Mouse (Mus musculus) embryonic facial prominence, embryonic 13.5 days (tissue): Measurements from ENCODE around the gene Olfr45. TPM values are rescaled to one million over a fixed set of nuclear protein-coding genes. Genes with fewer than 3 reads are reported as not detected.
"Not testable (repeated sequence)": the region's sequence is repeated elsewhere in the genome, so short reads cannot be mapped to it uniquely, and the experiment has no call there.

ENCODE experiments used
- ATAC-seq: fragments of 200-750 bp; cut with Nextera tagmentation; 2 replicates; pipeline ENCODE4 v1.8.0; 2017; ENCODE audit warnings: low read depth; ENCODE audit not compliant: insufficient number of reproducible peaks, insufficient read depth, low FRiP score, low TSS enrichment
- H3K27ac ChIP-seq: fragments of 300-500 bp; sonication (generic); 2 replicates; pipeline ENCODE4 v1.5.1; 2015; ENCODE audit warnings: moderate library complexity, mild to moderate bottlenecking, inconsistent platforms
- H3K27me3 ChIP-seq: fragments of 300-500 bp; sonication (generic); 2 replicates; pipeline ENCODE4 v1.6.1; 2015; ENCODE audit warnings: mild to moderate bottlenecking, inconsistent platforms
- H3K36me3 ChIP-seq: fragments of 300-500 bp; sonication (generic); 2 replicates; pipeline ENCODE4 v1.6.1; 2015; ENCODE audit warnings: mild to moderate bottlenecking, inconsistent platforms
- H3K4me1 ChIP-seq: fragments of 300-500 bp; sonication (generic); 2 replicates; pipeline ENCODE4 v1.6.1; 2015; ENCODE audit warnings: inconsistent platforms
- H3K4me2 ChIP-seq: fragments of 300-500 bp; sonication (generic); 2 replicates; pipeline ENCODE4 v1.6.1; 2015; ENCODE audit warnings: moderate library complexity, mild to moderate bottlenecking, inconsistent platforms
- H3K4me3 ChIP-seq: fragments of 300-500 bp; sonication (generic); 2 replicates; pipeline ENCODE4 v1.5.1; 2015; ENCODE audit warnings: mild to moderate bottlenecking, inconsistent platforms
- H3K9ac ChIP-seq: fragments of 300-500 bp; sonication (generic); 2 replicates; pipeline ENCODE4 v1.6.1; 2015; ENCODE audit warnings: mild to moderate bottlenecking, inconsistent platforms
- H3K9me3 ChIP-seq: fragments of 300-500 bp; sonication (generic); 2 replicates; pipeline ENCODE4 v1.6.1; 2016; ENCODE audit warnings: inconsistent platforms
- WGBS: fragments of 180-500 bp; shearing (Covaris S2); methylation state at CpG from one replicate; pipeline ENCODE4 v1.1.7; 2015; ENCODE audit warnings: mixed read lengths; 5-methylcytosine and 5-hydroxymethylcytosine counted together
- polyA plus RNA-seq: library from polyadenylated mRNA; unstranded; fragments of >200 nt; fragmentation: Nextera tagmentation; extraction: Ambion mirVana; gene quantifications from 2 replicates; pipeline ENCODE4 v1.2.1, GENCODE M21; 2015

Olfr45 gene
- polyA plus RNA-seq = not detected in 2 replicates

DNA sequence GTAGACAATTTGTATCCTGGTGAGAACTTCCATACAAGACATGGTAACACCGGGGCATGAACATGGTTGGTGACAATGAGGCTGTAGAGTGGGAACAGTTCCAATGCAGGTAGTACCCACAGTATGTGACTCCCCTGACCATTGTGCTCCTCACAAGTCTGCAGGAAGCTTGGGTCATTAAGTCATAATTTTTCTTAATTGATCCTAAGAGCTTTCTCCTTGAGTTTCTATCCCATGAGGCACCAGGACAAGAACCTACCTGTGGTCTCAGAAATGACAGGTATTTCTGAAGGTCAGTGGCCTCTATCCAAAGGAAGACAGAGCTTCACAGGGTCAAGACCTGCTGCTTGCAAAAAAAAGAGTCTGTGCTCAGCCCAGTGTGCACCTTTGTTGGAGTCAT, at the start of gene Olfr45:
Gene Olfr45 (plus strand): TSS at position 301 of the 400 bp plus-strand sequence.
- ATAC-seq = no peak
- peaks cover 4% of the 10 kb centered on the region for H3K9me3 ChIP-seq
- WGBS = 96% methylated on average over 1 of the region's 1 CpGs
- H3K4me2 ChIP-seq = no peak within 1 kb of the TSS
- no peaks in the 10 kb centered on the region for H3K27me3 ChIP-seq
- H3K36me3 ChIP-seq = no peaks in the 10 kb centered on the region
- H3K9ac ChIP-seq = no peak within 1 kb of the TSS
- no peak within 1 kb of the TSS for H3K27ac ChIP-seq
- no peaks in the 10 kb centered on the region for H3K4me1 ChIP-seq
- no peak within 1 kb of the TSS for H3K4me3 ChIP-seq

- 79% methylated on average over 1 of the region's 1 CpGs for WGBS
- no peak within 1 kb of the TSS for H3K4me2 ChIP-seq
- H3K4me1 ChIP-seq = no peaks in the 10 kb centered on the region
Measured at GRCm38 (mm10) chr7:140646152-140646551, 35.6 kb upstream of the Olfr45 start, which contains the start of gene Olfr53. TSS of gene Olfr53 (plus strand) at chr7:140646452.

GRCm38 (mm10) chr7:140659630-140660029, 22.1 kb upstream of the Olfr45 start, which contains the start of gene Olfr539:
TSS of gene Olfr539 (plus strand) at chr7:140659930.
- Histone ChIP-seq H3K27me3 (no peaks in the 10 kb centered on the region), H3K9ac (no peak within 1 kb of the TSS), H3K4me3 (no peak within 1 kb of the TSS), H3K27ac (no peak within 1 kb of the TSS), H3K4me1 (no peaks in the 10 kb centered on the region), H3K9me3 (no peaks in the 10 kb centered on the region), H3K36me3 (no peaks in the 10 kb centered on the region), H3K4me2 (no peak within 1 kb of the TSS)
- 78% methylated on average over 4 of the region's 4 CpGs for WGBS
- no peak for ATAC-seq

More at GRCm38 (mm10) chr7:140646152-140646551, 35.6 kb upstream of the Olfr45 start, which contains the start of gene Olfr53:
- Histone ChIP-seq H3K9me3 (no peaks in the 10 kb centered on the region), H3K4me3 (no peak within 1 kb of the TSS), H3K9ac (no peak within 1 kb of the TSS), H3K27me3 (no peaks in the 10 kb centered on the region), H3K27ac (no peak within 1 kb of the TSS), H3K36me3 (no peaks in the 10 kb centered on the region)
- no peak for ATAC-seq

- H3K9ac ChIP-seq, H3K4me3 ChIP-seq, ATAC-seq, H3K9me3 ChIP-seq, H3K27me3 ChIP-seq, H3K4me2 ChIP-seq, H3K4me1 ChIP-seq, H3K27ac ChIP-seq, H3K36me3 ChIP-seq: not testable (repeated sequence)
- WGBS = 81% methylated on average over 3 of the region's 3 CpGs
Measured at GRCm38 (mm10) chr7:140670693-140671092, 11.1 kb upstream of the Olfr45 start.

GRCm38 (mm10) chr7:140675863-140676262, 5.9 kb upstream of the Olfr45 start:
- H3K36me3 ChIP-seq = no peaks in the 10 kb centered on the region
- peak overlapping the region; percentile 3; the same call in 1 of the 2 replicates for H3K4me2 ChIP-seq
- peaks cover 4% of the 10 kb centered on the region for H3K9me3 ChIP-seq
- no peak for ATAC-seq
- under 1% methylated on average over 4 of the region's 6 CpGs for WGBS
- no peak overlapping the region for H3K27ac ChIP-seq
- peaks cover 4% of the 10 kb centered on the region; the same call in 1 of the 2 replicates for H3K27me3 ChIP-seq
- no peak overlapping the region for H3K4me3 ChIP-seq
- no peak overlapping the region for H3K9ac ChIP-seq
- H3K4me1 ChIP-seq = no peaks in the 10 kb centered on the region

DNA sequence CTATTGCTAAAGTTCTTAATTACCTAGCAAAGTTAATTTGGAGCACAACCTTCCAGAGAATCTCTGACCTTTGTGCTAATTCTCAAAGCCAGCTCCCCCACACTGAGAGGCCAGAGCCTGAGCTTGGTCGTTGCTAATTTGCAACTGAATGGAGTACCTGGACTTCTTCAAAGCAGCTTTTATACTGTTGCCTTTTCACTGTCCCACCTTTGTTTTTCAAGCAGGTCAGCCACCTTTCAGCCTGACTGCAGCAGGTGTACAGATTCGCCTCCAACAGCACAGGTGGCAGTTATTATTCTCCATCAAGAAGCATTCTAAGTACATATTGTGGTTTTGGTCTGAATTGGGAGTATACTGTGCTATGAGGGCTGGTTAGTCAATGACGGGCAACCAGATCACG, 2.2 kb upstream of the Olfr45 start:
- not testable (repeated sequence) for H3K27ac ChIP-seq, H3K4me1 ChIP-seq, H3K9me3 ChIP-seq, H3K27me3 ChIP-seq, ATAC-seq, H3K9ac ChIP-seq, H3K36me3 ChIP-seq, H3K4me2 ChIP-seq, H3K4me3 ChIP-seq
- WGBS = 66% methylated on average over 4 of the region's 4 CpGs

DNA sequence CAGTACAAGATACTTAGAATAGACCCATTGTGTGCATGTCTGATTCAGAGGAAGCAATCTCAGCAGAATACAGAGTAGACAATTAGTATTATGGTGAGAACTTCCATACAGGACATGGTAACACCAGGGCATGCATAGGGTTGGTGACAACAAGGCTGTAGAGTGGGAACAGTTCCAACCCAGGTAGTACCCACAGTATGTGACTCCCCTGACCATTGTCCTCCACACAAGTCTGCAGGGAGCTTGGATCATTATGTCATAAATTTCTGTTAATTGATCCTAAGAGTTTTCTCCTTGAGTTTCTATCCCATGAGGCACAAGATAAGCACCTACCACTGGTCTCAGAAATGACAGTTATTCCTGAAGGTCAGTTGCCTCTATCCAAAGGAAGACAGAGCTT, 15.2 kb downstream of the Olfr45 start, which contains the start of gene Olfr541:
Gene Olfr541 (plus strand): TSS at position 301 of the 400 bp plus-strand sequence.
- no peaks in the 10 kb centered on the region for H3K4me1 ChIP-seq
- H3K9me3 ChIP-seq = no peaks in the 10 kb centered on the region
- H3K9ac ChIP-seq = no peak within 1 kb of the TSS
- no peak for ATAC-seq
- no peaks in the 10 kb centered on the region for H3K36me3 ChIP-seq
- H3K4me3 ChIP-seq = no peak within 1 kb of the TSS
- H3K27me3 ChIP-seq = no peaks in the 10 kb centered on the region
- no peak within 1 kb of the TSS for H3K27ac ChIP-seq
- no peak within 1 kb of the TSS for H3K4me2 ChIP-seq

- no peaks in the 10 kb centered on the region for H3K9me3 ChIP-seq
- H3K4me3 ChIP-seq = no peak overlapping the region
- no peak overlapping the region for H3K9ac ChIP-seq
- no peak overlapping the region for H3K4me2 ChIP-seq
- 54% methylated on average over 2 of the region's 2 CpGs for WGBS
- H3K4me1 ChIP-seq = no peaks in the 10 kb centered on the region
- H3K36me3 ChIP-seq = no peaks in the 10 kb centered on the region
- ATAC-seq = no peak
- no peaks in the 10 kb centered on the region for H3K27me3 ChIP-seq
- H3K27ac ChIP-seq = no peak overlapping the region
Measured at GRCm38 (mm10) chr7:140706348-140706747, 24.6 kb downstream of the Olfr45 start.

DNA sequence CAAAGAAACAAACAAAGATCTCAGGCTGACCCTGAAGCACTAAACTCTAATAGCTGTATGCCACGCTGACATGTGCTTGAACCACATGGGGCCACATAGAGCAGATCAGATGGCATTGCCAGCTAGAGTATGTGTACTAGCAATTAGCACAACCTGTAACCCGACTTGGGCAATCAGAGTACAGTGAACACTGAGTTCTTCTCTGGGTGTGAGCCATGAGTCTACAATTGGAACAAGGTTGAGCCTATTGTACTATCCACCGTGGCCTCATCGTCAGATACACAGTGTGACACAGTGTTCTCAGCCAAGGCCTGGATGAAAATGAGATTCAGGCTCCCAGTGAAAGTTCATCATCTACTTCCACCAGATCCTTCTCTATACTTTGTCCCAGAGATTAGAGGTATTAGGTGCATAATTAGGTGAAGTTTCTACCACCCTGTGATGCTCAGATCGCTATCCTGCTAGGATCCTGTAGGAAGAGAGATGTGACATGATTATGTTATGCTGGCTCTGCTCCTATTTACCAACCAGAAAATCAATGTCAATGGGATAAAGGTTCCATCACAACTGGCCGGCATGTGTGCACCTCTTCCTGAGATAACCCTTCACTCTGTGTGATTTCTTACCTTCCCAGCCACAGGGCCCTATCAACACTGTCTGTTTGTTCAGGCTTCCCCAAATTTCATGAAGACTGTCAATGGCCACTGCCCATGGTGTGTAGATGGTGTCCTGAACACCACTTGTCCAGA, 26.0 kb downstream of the Olfr45 start:
- Histone ChIP-seq H3K9me3 (no peaks in the 10 kb centered on the region), H3K4me1 (no peaks in the 10 kb centered on the region), H3K9ac (no peak overlapping the region), H3K27me3 (no peaks in the 10 kb centered on the region), H3K27ac (no peak overlapping the region), H3K4me2 (no peak overlapping the region), H3K4me3 (no peak overlapping the region), H3K36me3 (no peaks in the 10 kb centered on the region)
- WGBS = 84% methylated on average over 6 of the region's 6 CpGs
- ATAC-seq = no peak

DNA sequence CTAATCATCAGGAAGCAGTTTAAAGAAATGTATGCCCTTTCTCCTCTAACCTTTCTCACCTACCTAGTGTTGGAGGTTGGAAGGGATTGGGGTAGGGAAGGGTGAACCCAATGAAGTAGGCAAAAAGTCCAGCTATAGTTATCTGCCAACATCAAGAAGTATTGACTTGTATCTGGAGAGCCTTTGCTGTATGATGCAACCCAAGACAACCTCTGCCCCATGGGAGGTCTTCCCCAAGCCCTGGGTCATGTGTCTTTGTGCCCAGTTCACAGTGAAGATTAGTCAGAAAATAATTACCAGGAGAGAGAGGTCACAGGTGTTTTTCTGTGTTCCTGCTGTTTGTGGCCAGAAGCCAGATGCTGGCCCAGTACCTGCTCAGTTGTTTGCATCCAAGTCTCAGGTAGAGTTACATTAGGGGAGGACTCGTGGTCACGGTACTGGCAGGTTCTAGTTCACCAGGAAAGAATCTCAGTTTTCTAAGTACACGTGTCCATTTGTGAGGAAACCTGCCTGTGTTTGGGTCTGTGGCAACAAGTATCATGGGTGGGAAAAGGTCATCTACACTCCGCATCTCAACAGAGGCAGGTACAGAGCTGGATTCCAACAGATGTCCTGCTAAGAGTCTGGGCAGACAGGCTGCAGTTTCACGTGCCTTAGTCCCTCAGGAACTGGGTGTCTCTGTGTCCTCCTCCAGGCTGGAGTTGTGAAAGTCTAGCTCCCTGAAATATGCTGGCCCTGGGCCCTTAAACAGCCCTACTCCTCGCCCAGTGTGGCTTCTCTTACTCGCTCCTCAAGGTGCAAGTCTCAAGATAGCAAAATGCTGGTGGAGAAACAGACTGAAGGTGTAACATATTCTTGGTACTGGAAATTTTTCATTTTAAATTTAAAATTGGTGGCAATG, 35.7 kb downstream of the Olfr45 start:
- no peak overlapping the region for H3K4me2 ChIP-seq
- H3K4me3 ChIP-seq = no peak overlapping the region
- no peaks in the 10 kb centered on the region for H3K9me3 ChIP-seq
- no peaks in the 10 kb centered on the region for H3K27me3 ChIP-seq
- H3K36me3 ChIP-seq = no peaks in the 10 kb centered on the region
- H3K4me1 ChIP-seq = no peaks in the 10 kb centered on the region
- no peak overlapping the region for H3K9ac ChIP-seq
- no peak for ATAC-seq
- 81% methylated on average over 7 of the region's 7 CpGs for WGBS
- no peak overlapping the region for H3K27ac ChIP-seq

GRCm38 (mm10) chr7:140721095-140721494, 39.3 kb downstream of the Olfr45 start:
- H3K36me3 ChIP-seq = no peaks in the 10 kb centered on the region
- no peaks in the 10 kb centered on the region for H3K27me3 ChIP-seq
- ATAC-seq = no peak
- no peak overlapping the region for H3K4me3 ChIP-seq
- H3K27ac ChIP-seq = no peak overlapping the region
- H3K4me2 ChIP-seq = no peak overlapping the region
- H3K9ac ChIP-seq = no peak overlapping the region
- H3K9me3 ChIP-seq = no peaks in the 10 kb centered on the region
- 75% methylated on average over 6 of the region's 6 CpGs for WGBS
- no peaks in the 10 kb centered on the region for H3K4me1 ChIP-seq
